Mouse (Mus musculus) CD4-positive naive resting alpha-beta T cell, adult 76 days (primary cell): ENCODE data around the gene Gm10128. TPM values are rescaled to one million over a fixed set of nuclear protein-coding genes. Genes with fewer than 3 reads are reported as not detected.

Experiments used
- total RNA-seq: library from RNA; stranded (reverse); gene quantifications from one replicate; pipeline ENCODE4 v1.2.4, GENCODE M21; 2023

Gene Gm10128
- not detected for total RNA-seq

GRCm38 (mm10) chr14:7643872-7644271, at the start of gene Gm10128:
Gm10128 (minus strand) TSS chr14:7643972.

DNA sequence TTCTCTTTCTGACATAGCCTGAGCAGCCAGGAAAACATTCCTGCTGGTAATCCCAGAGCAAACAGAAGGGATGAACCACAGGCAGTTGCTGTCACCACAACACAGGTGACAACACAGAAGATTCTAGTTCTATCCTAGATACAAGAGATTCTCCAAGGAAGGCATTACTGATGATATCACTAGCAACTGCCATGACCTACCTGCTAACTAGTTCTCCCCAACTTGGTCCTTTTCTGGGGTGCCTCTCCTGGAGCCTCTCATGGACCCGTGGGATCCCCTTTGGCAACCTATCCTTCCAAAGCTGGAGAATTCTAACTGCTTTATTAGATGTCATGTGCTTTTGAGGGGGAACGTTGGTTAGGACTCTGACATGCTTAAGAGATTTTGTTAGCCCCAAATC, 48.3 kb downstream of the Gm10128 start, which contains the start of gene Gm10338:
Gene Gm10338, minus strand, starts transcription at position 101 of the 400 bp plus-strand sequence.

Other genes with a start within 250 kb of the Gm10128 start
- gene Gm3755, start 193.1 kb downstream of the Gm10128 start, total RNA-seq = not detected
- not detected for gene Gm3752, start 160.2 kb downstream of the Gm10128 start, total RNA-seq
- gene Gm3558, start 75.4 kb downstream of the Gm10128 start, total RNA-seq = not detected
- gene Gm10338, start 48.4 kb downstream of the Gm10128 start, total RNA-seq = not detected
- gene Gm26661, start 147.6 kb upstream of the Gm10128 start, total RNA-seq = not detected
- gene Flnb, start 174.0 kb upstream of the Gm10128 start, total RNA-seq = 34.1 TPM